Mouse (Mus musculus) spleen, adult 2 months (tissue): ENCODE measurements around the gene Cks1b. TPM values are rescaled to one million over a fixed set of nuclear protein-coding genes. Genes with fewer than 3 reads are reported as not detected.
A peak's percentile ranks its signal among the peaks of the same experiment; 100 is the strongest.

Experiments used
- DNase-seq, 2 experiments: peaks; one replicate each; pipeline versions ENCODE4 v3.0.0 to v3.0.0-alpha.2; 2012 to 2021; ENCODE audit warnings: low spot score in 2 of 2, low read depth in 1 of 2
- H3K27ac ChIP-seq: fragments of 200-500 bp; 2 replicates; pipeline ENCODE4 v1.5.1; 2012; ENCODE audit warnings: low read length, inconsistent platforms; ENCODE audit not compliant: insufficient read depth
- H3K27me3 ChIP-seq: fragments of 200-500 bp; 2 replicates; pipeline ENCODE4 v1.6.1; 2012; ENCODE audit warnings: mild to moderate bottlenecking, moderate library complexity, low read length, inconsistent platforms; ENCODE audit not compliant: control insufficient read depth, insufficient read depth
- H3K36me3 ChIP-seq: fragments of 200-500 bp; 2 replicates; pipeline ENCODE4 v1.6.1; 2012; ENCODE audit warnings: mild to moderate bottlenecking, low read length, inconsistent platforms; ENCODE audit not compliant: control insufficient read depth, insufficient read depth
- H3K4me1 ChIP-seq: fragments of 200-500 bp; 2 replicates; pipeline ENCODE4 v1.6.1; 2011; ENCODE audit warnings: inconsistent platforms; ENCODE audit not compliant: control insufficient read depth, insufficient read depth, insufficient read length
- H3K4me3 ChIP-seq: fragments of 200-500 bp; 2 replicates; pipeline ENCODE4 v1.5.1; 2011; ENCODE audit warnings: mild to moderate bottlenecking, inconsistent platforms; ENCODE audit not compliant: insufficient read depth, insufficient read length; ENCODE audit errors: extremely low read depth
- CTCF ChIP-seq: fragments of 200-500 bp; IDR thresholded peaks from 2 replicates; pipeline ENCODE4 v1.5.1; 2011; ENCODE audit warnings: mild to moderate bottlenecking, inconsistent platforms; ENCODE audit not compliant: insufficient read depth, insufficient read length, insufficient replicate concordance; ENCODE audit errors: extremely low read depth
- POLR2A ChIP-seq: fragments of 200-500 bp; IDR thresholded peaks from 2 replicates; pipeline ENCODE4 v1.6.1; 2011; ENCODE audit warnings: low read depth, low read length, inconsistent platforms
- WGBS: fragments of 180-500 bp; shearing (Covaris S2); methylation state at CpG from one replicate; pipeline ENCODE4 v1.1.7; 2018; 5-methylcytosine and 5-hydroxymethylcytosine counted together
- polyA plus RNA-seq: library from polyadenylated mRNA; depleted of rRNA; stranded (reverse); fragments of >200 nt; gene quantifications from 2 replicates; pipeline ENCODE4 v1.2.3, GENCODE M21; 2012

The Cks1b gene
- polyA plus RNA-seq, 1 experiment = 20.6 TPM

- TF ChIP-seq CTCF (no peak), POLR2A (no peak; the same call in 1 of the 2 replicates)
- WGBS = under 1% methylated on average over 15 of the region's 15 CpGs
These were observed 24.6 kb downstream of the Cks1b start for GRCm38 (mm10) chr3:89393605-89394004.

GRCm38 (mm10) chr3:89392871-89393311 is 25.3 kb downstream of the Cks1b start:
- peaks cover 37% of the 10 kb centered on the region for H3K4me1 ChIP-seq
- H3K27me3 ChIP-seq = no peaks in the 10 kb centered on the region
- TF ChIP-seq POLR2A (no peak), CTCF (no peak)
- peak overlapping the region; percentile 85 for H3K4me3 ChIP-seq
- DNase-seq = peak in 1 of 2 experiments; percentile 27
- no peaks in the 10 kb centered on the region for H3K36me3 ChIP-seq
- WGBS = under 1% methylated on average over 21 of the region's 24 CpGs
- peak overlapping the region; percentile 88 for H3K27ac ChIP-seq

More at GRCm38 (mm10) chr3:89393605-89394004, 24.6 kb downstream of the Cks1b start:
- DNase-seq = peak; percentile 82 to 96
- Histone ChIP-seq H3K4me1 (peaks cover 30% of the 10 kb centered on the region), H3K4me3 (peak overlapping the region; percentile 75), H3K27ac (peak overlapping the region; percentile 84), H3K27me3 (no peaks in the 10 kb centered on the region), H3K36me3 (no peaks in the 10 kb centered on the region)

GRCm38 (mm10) chr3:89391663-89392511 is 26.3 kb downstream of the Cks1b start:
- Histone ChIP-seq H3K4me3 (peak overlapping the region; percentile 85), H3K27ac (peak overlapping the region; percentile 91), H3K36me3 (no peaks in the 10 kb centered on the region), H3K4me1 (peaks cover 40% of the 10 kb centered on the region), H3K27me3 (no peaks in the 10 kb centered on the region)
- peak in 1 of 2 experiments; percentile 35 for DNase-seq
- WGBS = 1% methylated on average over 54 of the region's 56 CpGs
- TF ChIP-seq POLR2A (no peak), CTCF (no peak)

- peaks cover 37% of the 10 kb centered on the region for H3K4me1 ChIP-seq
These were observed 27.2 kb downstream of the Cks1b start for GRCm38 (mm10) chr3:89390699-89391662.

GRCm38 (mm10) chr3:89390111-89390515 is 28.1 kb downstream of the Cks1b start:
- DNase-seq = no peak
- WGBS = 16% methylated on average over 5 of the region's 5 CpGs
- Histone ChIP-seq H3K4me1 (peaks cover 43% of the 10 kb centered on the region), H3K27me3 (no peaks in the 10 kb centered on the region), H3K4me3 (peak overlapping the region; percentile 41; the same call in 1 of the 2 replicates), H3K36me3 (no peaks in the 10 kb centered on the region), H3K27ac (peak overlapping the region; percentile 93)
- TF ChIP-seq POLR2A = no peak
- TF ChIP-seq CTCF = no peak

More at GRCm38 (mm10) chr3:89390699-89391662, 27.2 kb downstream of the Cks1b start:
- peak overlapping the region; percentile 85 for H3K4me3 ChIP-seq
- H3K27ac ChIP-seq = peak overlapping the region; percentile 93
- peak in 1 of 2 experiments; percentile 67 for DNase-seq
- H3K36me3 ChIP-seq = no peaks in the 10 kb centered on the region
- H3K27me3 ChIP-seq = no peaks in the 10 kb centered on the region
- 9% methylated on average over 19 of the region's 19 CpGs for WGBS
- TF ChIP-seq CTCF (no peak), POLR2A (no peak)
